In genomic region chr19:24232356-24232755, GRCm38 (mm10) we compare ENCODE assay signal across 5 mouse cellular contexts. TPM values are rescaled to one million over a fixed set of nuclear protein-coding genes. Genes with fewer than 3 reads are reported as not detected.
A peak's percentile ranks its signal among the peaks of the same experiment; 100 is the strongest.
DNase-seq lines count a peak whose midpoint lies in the region; ATAC-seq and TF ChIP-seq lines count a peak whose summit lies in the region.
"Not testable (repeated sequence)": the region's sequence is repeated elsewhere in the genome, so short reads cannot be mapped to it uniquely, and the experiment has no call there.

No protein-coding gene starts in this region.

- H3K4me2 ChIP-seq in forebrain, embryonic 13.5 days; heart, embryonic 12.5 days; midbrain, embryonic 16.5 days (ENCODE audit: low read length): not testable (repeated sequence)

- H3K79me2 ChIP-seq in MEL (ENCODE audit: control insufficient read depth, insufficient read depth, low read length, poor library complexity): not testable (repeated sequence)

- not testable (repeated sequence) for H3K4me3 ChIP-seq in MEL (ENCODE audit: control insufficient read depth in 1 of 2, insufficient read depth in 1 of 2, low read depth in 2 of 2, low read length in 2 of 2); forebrain, embryonic 13.5 days; heart, embryonic 12.5 days; midbrain, embryonic 16.5 days (ENCODE audit: low read depth, low read length)
- peak overlapping the region; percentile 35 for H3K4me3 ChIP-seq in megakaryocyte, embryonic 14.5 days (replicated peaks)

- WGBS in forebrain, embryonic 13.5 days: 97% methylated on average over 1 of the region's 1 CpGs
- WGBS in heart, embryonic 12.5 days: 89% methylated on average over 1 of the region's 1 CpGs
- 100% methylated on average over 1 of the region's 1 CpGs for WGBS in midbrain, embryonic 16.5 days

- ATAC-seq in forebrain, embryonic 13.5 days: 0 out of 2 replicates have a peak, but pooled peaks have one; percentile 38
- ATAC-seq in heart, embryonic 12.5 days (ENCODE audit: insufficient number of reproducible peaks, low FRiP score): 0 out of 2 replicates have a peak, but pooled peaks have one; percentile 39
- ATAC-seq in midbrain, embryonic 16.5 days: 0 out of 2 replicates have a peak, but pooled peaks have one; percentile 36

- not testable (repeated sequence) for TF ChIP-seq POLR2A in MEL (IDR thresholded peaks at IDR 0.05; ENCODE audit: control insufficient read depth in 1 of 2, insufficient read depth in 1 of 2, low read depth in 1 of 2, low read length in 2 of 2, poor library complexity in 1 of 2)

- not testable (repeated sequence) for TF ChIP-seq CTCF in MEL (IDR thresholded peaks at IDR 0.05 in 2 of 3, conservative IDR thresholded peaks at IDR 0.05 in 1 of 3; ENCODE audit: control insufficient read depth in 1 of 3, insufficient read depth in 1 of 3, low read depth in 2 of 3, low read length in 3 of 3, poor library complexity in 1 of 3, severe bottlenecking in 1 of 3)

- not testable (repeated sequence) for H3K36me3 ChIP-seq in MEL (ENCODE audit: control insufficient read depth in 1 of 2, insufficient read depth in 2 of 2, low read length in 2 of 2); forebrain, embryonic 13.5 days (ENCODE audit: poor library complexity, severe bottlenecking); heart, embryonic 12.5 days; megakaryocyte, embryonic 14.5 days (replicated peaks; ENCODE audit: low read length); midbrain, embryonic 16.5 days (ENCODE audit: control insufficient read depth, insufficient read depth, low read length)

- TF ChIP-seq EP300 in MEL (IDR thresholded peaks at IDR 0.05; ENCODE audit: low read depth in 1 of 2, low read length in 2 of 2): not testable (repeated sequence)

- not testable (repeated sequence) for H3K27me3 ChIP-seq in MEL (ENCODE audit: control insufficient read depth in 1 of 2, insufficient read depth in 2 of 2, low read length in 2 of 2); forebrain, embryonic 13.5 days; heart, embryonic 12.5 days (replicated peaks); megakaryocyte, embryonic 14.5 days (replicated peaks); midbrain, embryonic 16.5 days (ENCODE audit: control insufficient read depth, insufficient read depth, low read depth, low read length)

- not testable (repeated sequence) for H3K9me3 ChIP-seq in MEL (replicated peaks; ENCODE audit: insufficient read depth, low read length); forebrain, embryonic 13.5 days (replicated peaks); heart, embryonic 12.5 days (replicated peaks); midbrain, embryonic 16.5 days (replicated peaks; ENCODE audit: control insufficient read depth, low read length, poor library complexity, severe bottlenecking)
- peaks cover 10% of the 10 kb centered on the region for H3K9me3 ChIP-seq in megakaryocyte, embryonic 14.5 days

- not testable (repeated sequence) for TF ChIP-seq RAD21 in MEL (IDR thresholded peaks at IDR 0.05; ENCODE audit: low read depth, low read length)

- H3K9ac ChIP-seq in MEL (ENCODE audit: control insufficient read depth, low read depth, low read length, poor library complexity, severe bottlenecking); forebrain, embryonic 13.5 days; heart, embryonic 12.5 days; midbrain, embryonic 16.5 days (ENCODE audit: low read depth, low read length): not testable (repeated sequence)

- not testable (repeated sequence) for H3K4me1 ChIP-seq in MEL (ENCODE audit: control insufficient read depth in 1 of 2, insufficient read depth in 2 of 2, low read length in 2 of 2); forebrain, embryonic 13.5 days; heart, embryonic 12.5 days (replicated peaks); megakaryocyte, embryonic 14.5 days; midbrain, embryonic 16.5 days (ENCODE audit: control insufficient read depth, insufficient read depth, low read length)

- not testable (repeated sequence) for DNase-seq in MEL (ENCODE audit: low read depth, low spot score)

- H3K27ac ChIP-seq in MEL (ENCODE audit: control insufficient read depth, low read depth, low read length); forebrain, embryonic 13.5 days; heart, embryonic 12.5 days (ENCODE audit: poor library complexity, severe bottlenecking); midbrain, embryonic 16.5 days (ENCODE audit: low read length): not testable (repeated sequence)

TF ChIP-seq in MEL, 35 proteins besides CTCF, POLR2A, EP300 and RAD21:
- TF ChIP-seq POLR2AphosphoS5 (IDR thresholded peaks at IDR 0.05; ENCODE audit: borderline replicate concordance, low read depth, low read length): peak; percentile 45; the same call in 1 of the 2 replicates
TF ChIP-seq in MEL: peak in this region for 1; not testable (repeated sequence) for 34.

RNA-seq across cellular contexts. Expression of gene Tjp2, which starts 7.5 kb away (rescaled TPM):
- total RNA-seq in MEL (2012; rRNA removed): 3.0 and 3.6 TPM in 2 replicates
- 1 to 10 TPM in 1 of 2 experiments, not detected in 1; 8.3 TPM for polyA plus RNA-seq in MEL (2012; ENCODE audit: insufficient read depth in 1 of 2, insufficient read length in 2 of 2, low read depth in 1 of 2, low replicate concordance in 2 of 2, missing spikeins in 1 of 2)
- 14.3 and 14.7 TPM in 2 replicates for polyA plus RNA-seq in forebrain, embryonic 13.5 days (2015; fragmentation: Nextera tagmentation; extraction: Ambion mirVana)
- polyA plus RNA-seq in heart, embryonic 12.5 days (2016; fragmentation: Nextera tagmentation; extraction: Ambion mirVana): 31.9 and 33.8 TPM in 2 replicates
- polyA plus RNA-seq in megakaryocyte, embryonic 14.5 days (2012; ENCODE audit: insufficient read depth, low replicate concordance): 1.2 and 8.9 TPM in 2 replicates
- 11.1 and 11.6 TPM in 2 replicates for polyA plus RNA-seq in midbrain, embryonic 16.5 days (2015; fragmentation: Nextera tagmentation; extraction: Ambion mirVana)

RNA-seq across cellular contexts. Expression of gene Fxn, which starts 48.0 kb away (rescaled TPM):
- 46.2 and 53.7 TPM in 2 replicates for total RNA-seq in MEL (2012; rRNA removed)
- polyA plus RNA-seq in MEL (2012; ENCODE audit: insufficient read depth in 1 of 2, insufficient read length in 2 of 2, low read depth in 1 of 2, low replicate concordance in 2 of 2, missing spikeins in 1 of 2): 10 to 100 TPM in 1 of 2 experiments, not detected in 1; 83.7 TPM
- polyA plus RNA-seq in forebrain, embryonic 13.5 days (2015; fragmentation: Nextera tagmentation; extraction: Ambion mirVana): 55.4 and 56.7 TPM in 2 replicates
- 59.6 and 61.2 TPM in 2 replicates for polyA plus RNA-seq in heart, embryonic 12.5 days (2016; fragmentation: Nextera tagmentation; extraction: Ambion mirVana)
- polyA plus RNA-seq in megakaryocyte, embryonic 14.5 days (2012; ENCODE audit: insufficient read depth, low replicate concordance): 35.9 and 43.3 TPM in 2 replicates
- 35.1 and 39.2 TPM in 2 replicates for polyA plus RNA-seq in midbrain, embryonic 16.5 days (2015; fragmentation: Nextera tagmentation; extraction: Ambion mirVana)
